Mouse (Mus musculus): Measurements from ENCODE around the gene Arvcf. TPM values are rescaled to one million over a fixed set of nuclear protein-coding genes. Genes with fewer than 3 reads are reported as not detected.

Gene Arvcf
- total and polyA plus RNA-seq, 3 experiments: 64.0 to 188 (median 154) TPM

DNA sequence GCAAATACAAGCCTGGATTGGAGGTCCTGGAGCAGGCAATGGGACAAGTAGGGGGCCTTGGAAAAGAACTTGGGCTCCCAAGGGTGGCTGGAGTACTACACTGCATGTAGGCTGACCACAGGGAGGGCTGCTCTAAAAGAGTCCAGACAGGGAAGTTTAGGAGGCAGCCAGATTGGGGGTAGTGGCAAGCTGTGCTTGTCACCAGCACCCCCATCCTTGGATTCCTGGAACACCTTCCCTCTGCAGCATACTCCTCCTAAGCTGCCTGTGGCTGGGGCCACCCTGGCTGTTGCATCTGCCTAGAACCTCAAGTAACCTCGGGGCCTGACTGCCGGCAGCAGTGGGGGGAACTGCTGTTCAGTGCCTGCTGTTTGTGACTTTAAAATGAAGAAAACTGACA, 57.9 kb downstream of the Arvcf start:
- H3K9me3 ChIP-seq (replicated peaks): no peaks in the 10 kb centered on the region
- no peaks in the 10 kb centered on the region for H3K27me3 ChIP-seq (ENCODE audit: insufficient read depth, low read length)
- no peak for DNase-seq (ENCODE audit: low spot score)
- peaks cover 50% of the 10 kb centered on the region for H3K4me1 ChIP-seq (ENCODE audit: insufficient read depth, low read depth, low read length)
- H3K36me3 ChIP-seq (replicated peaks): peaks cover 98% of the 10 kb centered on the region
- TF ChIP-seq CTCF (IDR thresholded peaks at IDR 0.05; ENCODE audit: low read depth, low read length) (no peak), GATA2 (IDR thresholded peaks at IDR 0.05; ENCODE audit: borderline replicate concordance, low read depth, low read length) (no peak), TAL1 (conservative IDR thresholded peaks at IDR 0.05; ENCODE audit: low read depth, low read length) (no peak), GATA1 (IDR thresholded peaks at IDR 0.05; ENCODE audit: borderline replicate concordance, low read length) (no peak), POLR2AphosphoS5 (IDR thresholded peaks at IDR 0.05; ENCODE audit: insufficient replicate concordance, low read depth, low read length) (no peak)
- no peak overlapping the region for H3K4me3 ChIP-seq (ENCODE audit: low read depth, low read length)
- no peak for ATAC-seq (ENCODE audit: extremely low read depth, insufficient number of reproducible peaks, low FRiP score, poor library complexity, severe bottlenecking)

GRCm38 (mm10) chr16:18406293-18406692, 58.3 kb downstream of the Arvcf start:
- Histone ChIP-seq H3K4me3 (ENCODE audit: low read depth, low read length) (no peak overlapping the region), H3K27me3 (ENCODE audit: insufficient read depth, low read length) (no peaks in the 10 kb centered on the region), H3K9me3 (replicated peaks) (no peaks in the 10 kb centered on the region), H3K4me1 (ENCODE audit: insufficient read depth, low read depth, low read length) (peaks cover 54% of the 10 kb centered on the region), H3K36me3 (replicated peaks) (peaks cover 98% of the 10 kb centered on the region)
- TF ChIP-seq CTCF (IDR thresholded peaks at IDR 0.05; ENCODE audit: low read depth, low read length) (peak; percentile 24; the same call in 1 of the 2 replicates), GATA2 (IDR thresholded peaks at IDR 0.05; ENCODE audit: borderline replicate concordance, low read depth, low read length) (no peak), GATA1 (IDR thresholded peaks at IDR 0.05; ENCODE audit: borderline replicate concordance, low read length) (no peak)
- no peak for ATAC-seq (ENCODE audit: extremely low read depth, insufficient number of reproducible peaks, low FRiP score, poor library complexity, severe bottlenecking)
- DNase-seq (ENCODE audit: low spot score): peak; percentile 72

GRCm38 (mm10) chr16:18407912-18408311, 59.9 kb downstream of the Arvcf start:
- no peak for DNase-seq (ENCODE audit: low spot score)
- H3K36me3 ChIP-seq (replicated peaks): peaks cover 98% of the 10 kb centered on the region
- no peak for TF ChIP-seq CTCF (IDR thresholded peaks at IDR 0.05; ENCODE audit: low read depth, low read length)
- no peak for TF ChIP-seq GATA1 (IDR thresholded peaks at IDR 0.05; ENCODE audit: borderline replicate concordance, low read length)
- TF ChIP-seq POLR2AphosphoS5 (IDR thresholded peaks at IDR 0.05; ENCODE audit: insufficient replicate concordance, low read depth, low read length): no peak
- no peak for TF ChIP-seq GATA2 (IDR thresholded peaks at IDR 0.05; ENCODE audit: borderline replicate concordance, low read depth, low read length)
- TF ChIP-seq TAL1 (conservative IDR thresholded peaks at IDR 0.05; ENCODE audit: low read depth, low read length): no peak
- H3K4me3 ChIP-seq (ENCODE audit: low read depth, low read length): no peak overlapping the region
- ATAC-seq (ENCODE audit: extremely low read depth, insufficient number of reproducible peaks, low FRiP score, poor library complexity, severe bottlenecking): no peak
- H3K9me3 ChIP-seq (replicated peaks): no peaks in the 10 kb centered on the region
- H3K27me3 ChIP-seq (ENCODE audit: insufficient read depth, low read length): no peaks in the 10 kb centered on the region
- peaks cover 67% of the 10 kb centered on the region for H3K4me1 ChIP-seq (ENCODE audit: insufficient read depth, low read depth, low read length)

GRCm38 (mm10) chr16:18409776-18410175, 61.8 kb downstream of the Arvcf start:
- no peak for TF ChIP-seq GATA1 (IDR thresholded peaks at IDR 0.05; ENCODE audit: borderline replicate concordance, low read length)
- TF ChIP-seq GATA2 (IDR thresholded peaks at IDR 0.05; ENCODE audit: borderline replicate concordance, low read depth, low read length): no peak
- no peak for TF ChIP-seq TAL1 (conservative IDR thresholded peaks at IDR 0.05; ENCODE audit: low read depth, low read length)
- no peak for TF ChIP-seq POLR2AphosphoS5 (IDR thresholded peaks at IDR 0.05; ENCODE audit: insufficient replicate concordance, low read depth, low read length)
- TF ChIP-seq CTCF (IDR thresholded peaks at IDR 0.05; ENCODE audit: low read depth, low read length): no peak
- ATAC-seq (ENCODE audit: extremely low read depth, insufficient number of reproducible peaks, low FRiP score, poor library complexity, severe bottlenecking): no peak
- Histone ChIP-seq H3K9me3 (replicated peaks) (no peaks in the 10 kb centered on the region), H3K4me3 (ENCODE audit: low read depth, low read length) (no peak overlapping the region), H3K27me3 (ENCODE audit: insufficient read depth, low read length) (no peaks in the 10 kb centered on the region), H3K36me3 (replicated peaks) (peaks cover 97% of the 10 kb centered on the region), H3K4me1 (ENCODE audit: insufficient read depth, low read depth, low read length) (peaks cover 79% of the 10 kb centered on the region)
- no peak for DNase-seq (ENCODE audit: low spot score)

GRCm38 (mm10) chr16:18410418-18410817, 62.4 kb downstream of the Arvcf start:
- TF ChIP-seq POLR2AphosphoS5 (IDR thresholded peaks at IDR 0.05; ENCODE audit: insufficient replicate concordance, low read depth, low read length) (no peak), GATA1 (IDR thresholded peaks at IDR 0.05; ENCODE audit: borderline replicate concordance, low read length) (no peak), CTCF (IDR thresholded peaks at IDR 0.05; ENCODE audit: low read depth, low read length) (no peak), TAL1 (conservative IDR thresholded peaks at IDR 0.05; ENCODE audit: low read depth, low read length) (no peak), GATA2 (IDR thresholded peaks at IDR 0.05; ENCODE audit: borderline replicate concordance, low read depth, low read length) (no peak)
- ATAC-seq (ENCODE audit: extremely low read depth, insufficient number of reproducible peaks, low FRiP score, poor library complexity, severe bottlenecking) (no peak), DNase-seq (ENCODE audit: low spot score) (no peak)
- H3K4me1 ChIP-seq (ENCODE audit: insufficient read depth, low read depth, low read length): peaks cover 75% of the 10 kb centered on the region
- no peak overlapping the region for H3K4me3 ChIP-seq (ENCODE audit: low read depth, low read length)
- H3K27me3 ChIP-seq (ENCODE audit: insufficient read depth, low read length): no peaks in the 10 kb centered on the region
- no peaks in the 10 kb centered on the region for H3K9me3 ChIP-seq (replicated peaks)
- H3K36me3 ChIP-seq (replicated peaks): peaks cover 96% of the 10 kb centered on the region

- Histone ChIP-seq H3K27me3 (ENCODE audit: insufficient read depth, low read length) (no peaks in the 10 kb centered on the region), H3K4me1 (ENCODE audit: insufficient read depth, low read depth, low read length) (peaks cover 74% of the 10 kb centered on the region), H3K36me3 (replicated peaks) (peaks cover 96% of the 10 kb centered on the region), H3K9me3 (replicated peaks) (no peaks in the 10 kb centered on the region), H3K4me3 (ENCODE audit: low read depth, low read length) (no peak overlapping the region; the same call in 1 of the 2 replicates)
- no peak for TF ChIP-seq CTCF (IDR thresholded peaks at IDR 0.05; ENCODE audit: low read depth, low read length)
- no peak for TF ChIP-seq TAL1 (conservative IDR thresholded peaks at IDR 0.05; ENCODE audit: low read depth, low read length)
- no peak for TF ChIP-seq GATA1 (IDR thresholded peaks at IDR 0.05; ENCODE audit: borderline replicate concordance, low read length)
- no peak; the same call in 1 of the 2 replicates for TF ChIP-seq POLR2AphosphoS5 (IDR thresholded peaks at IDR 0.05; ENCODE audit: insufficient replicate concordance, low read depth, low read length)
- no peak for TF ChIP-seq GATA2 (IDR thresholded peaks at IDR 0.05; ENCODE audit: borderline replicate concordance, low read depth, low read length)
- ATAC-seq (ENCODE audit: extremely low read depth, insufficient number of reproducible peaks, low FRiP score, poor library complexity, severe bottlenecking) (no peak), DNase-seq (ENCODE audit: low spot score) (no peak)
Observed at GRCm38 (mm10) chr16:18411026-18411649, 63.2 kb downstream of the Arvcf start.
